Comparison of ENCODE assay signal across 8 mouse cellular contexts in genomic region chr17:24676187-24676586, GRCm38 (mm10). TPM values are rescaled to one million over a fixed set of nuclear protein-coding genes. Genes with fewer than 3 reads are reported as not detected.
DNase-seq lines count a peak whose midpoint lies in the region; ATAC-seq and TF ChIP-seq lines count a peak whose summit lies in the region.

No protein-coding gene starts in this region.

- H3K9me3 ChIP-seq in ES-Bruce4 (replicated peaks; ENCODE audit: control insufficient read depth, insufficient read depth, low read length, poor library complexity, severe bottlenecking), result no peaks in the 10 kb centered on the region
- no peaks in the 10 kb centered on the region for H3K9me3 ChIP-seq in forebrain, postnatal 0 days (ENCODE audit: low read length)

- ATAC-seq in forebrain, postnatal 0 days, result peak; percentile 60

- no peak overlapping the region for H3K4me2 ChIP-seq in forebrain, postnatal 0 days (ENCODE audit: low read depth)

- DNase-seq in kidney, adult 18-20 months, result peak; percentile 60
- no peak for DNase-seq in kidney, adult 11 months
- peak; percentile 72 for DNase-seq in c-Kit-positive CD71-positive TER-119-negative erythroid progenitor cells, embryonic 14.5 days (ENCODE audit: low read depth)
- peak; percentile 72 for DNase-seq in forebrain, postnatal 0 days
- peak; percentile 63 to 83 for DNase-seq in kidney, postnatal 36 days
- DNase-seq in mesoderm, embryonic 11.5 days (ENCODE audit: low read depth, low spot score), result peak; percentile 84
- peak; percentile 53 to 77 for DNase-seq in thymus, postnatal 10 days (ENCODE audit: low spot score in 2 of 2)

- H3K4me3 ChIP-seq in ES-Bruce4 (ENCODE audit: low read depth, low read length), result no peak overlapping the region
- no peak overlapping the region for H3K4me3 ChIP-seq in forebrain, postnatal 0 days (ENCODE audit: low read depth, low read length)

- H3K4me1 ChIP-seq in ES-Bruce4 (ENCODE audit: control insufficient read depth, insufficient read depth, low read length), result peaks cover 4% of the 10 kb centered on the region
- peaks cover under 1% of the 10 kb centered on the region; the same call in 1 of the 2 replicates for H3K4me1 ChIP-seq in forebrain, postnatal 0 days (ENCODE audit: insufficient read depth)

- TF ChIP-seq CTCF in ES-Bruce4 (IDR thresholded peaks at IDR 0.05; ENCODE audit: low read depth, low read length), result peak; percentile 64
- TF ChIP-seq CTCF in forebrain, postnatal 0 days (IDR thresholded peaks at IDR 0.05; ENCODE audit: low read depth), result peak; percentile 81

- H3K27me3 ChIP-seq in ES-Bruce4 (ENCODE audit: control insufficient read depth, insufficient read depth, low read length, poor library complexity, severe bottlenecking), result no peaks in the 10 kb centered on the region
- no peaks in the 10 kb centered on the region for H3K27me3 ChIP-seq in forebrain, postnatal 0 days (ENCODE audit: insufficient read depth, low read length)

- no peak for TF ChIP-seq POLR2A in ES-Bruce4 (IDR thresholded peaks at IDR 0.05; ENCODE audit: insufficient read depth, low read length)

- no peak for TF ChIP-seq EP300 in ES-Bruce4 (IDR thresholded peaks at IDR 0.05; ENCODE audit: insufficient read depth, low read depth, low read length)

- H3K9ac ChIP-seq in ES-Bruce4 (ENCODE audit: low read depth, poor library complexity, severe bottlenecking), result no peak overlapping the region
- no peak overlapping the region for H3K9ac ChIP-seq in forebrain, postnatal 0 days

- 49% methylated on average over 2 of the region's 2 CpGs for WGBS in forebrain, postnatal 0 days

- no peak overlapping the region for H3K27ac ChIP-seq in ES-Bruce4 (ENCODE audit: insufficient read depth, low read length)
- no peak overlapping the region for H3K27ac ChIP-seq in forebrain, postnatal 0 days (ENCODE audit: low read depth, low read length)

- H3K36me3 ChIP-seq in ES-Bruce4 (ENCODE audit: control insufficient read depth, insufficient read depth, low read length, poor library complexity, severe bottlenecking), result peaks cover 40% of the 10 kb centered on the region
- peaks cover 46% of the 10 kb centered on the region for H3K36me3 ChIP-seq in forebrain, postnatal 0 days (ENCODE audit: insufficient read depth)

RNA-seq across cellular contexts. Expression of gene Zfp598, which starts 6.7 kb away (rescaled TPM):
- 39.0 and 42.1 TPM in 2 replicates for polyA plus RNA-seq in ES-Bruce4 (2011; ENCODE audit: insufficient read depth, insufficient read length, low read depth, missing spikeins)
- 31.2 and 41.5 TPM in 2 replicates for total RNA-seq in forebrain, postnatal 0 days (2014; rRNA removed)
- 14.6 and 15.0 TPM in 2 replicates for polyA plus RNA-seq in forebrain, postnatal 0 days (2015; fragmentation: Nextera tagmentation; extraction: Ambion mirVana)

RNA-seq across cellular contexts. Expression of gene Syngr3, which starts 13.6 kb away (rescaled TPM):
- polyA plus RNA-seq in ES-Bruce4 (2011; ENCODE audit: insufficient read depth, insufficient read length, low read depth, missing spikeins), result 8.1 and 8.9 TPM in 2 replicates
- total RNA-seq in forebrain, postnatal 0 days (2014; rRNA removed), result 218 and 221 TPM in 2 replicates
- polyA plus RNA-seq in forebrain, postnatal 0 days (2015; fragmentation: Nextera tagmentation; extraction: Ambion mirVana), result 255 and 290 TPM in 2 replicates

RNA-seq across cellular contexts. Expression of gene Npw, which starts 17.9 kb away (rescaled TPM):
- 1.6 TPM in 1 of 2 replicates, not detected in the other for polyA plus RNA-seq in ES-Bruce4 (2011; ENCODE audit: insufficient read depth, insufficient read length, low read depth, missing spikeins)
- not detected in 2 replicates for total RNA-seq in forebrain, postnatal 0 days (2014; rRNA removed)
- polyA plus RNA-seq in forebrain, postnatal 0 days (2015; fragmentation: Nextera tagmentation; extraction: Ambion mirVana), result 0.64 and 0.96 TPM in 2 replicates

RNA-seq across cellular contexts. Expression of gene Gfer, which starts 19.8 kb away (rescaled TPM):
- 79.6 and 84.0 TPM in 2 replicates for polyA plus RNA-seq in ES-Bruce4 (2011; ENCODE audit: insufficient read depth, insufficient read length, low read depth, missing spikeins)
- 34.5 and 34.7 TPM in 2 replicates for total RNA-seq in forebrain, postnatal 0 days (2014; rRNA removed)
- polyA plus RNA-seq in forebrain, postnatal 0 days (2015; fragmentation: Nextera tagmentation; extraction: Ambion mirVana), result 35.4 and 38.0 TPM in 2 replicates

RNA-seq across cellular contexts. Expression of gene Noxo1, which starts 19.8 kb away (rescaled TPM):
- 1.2 and 2.3 TPM in 2 replicates for polyA plus RNA-seq in ES-Bruce4 (2011; ENCODE audit: insufficient read depth, insufficient read length, low read depth, missing spikeins)
- 3.8 and 4.5 TPM in 2 replicates for total RNA-seq in forebrain, postnatal 0 days (2014; rRNA removed)
- 1.4 and 2.5 TPM in 2 replicates for polyA plus RNA-seq in forebrain, postnatal 0 days (2015; fragmentation: Nextera tagmentation; extraction: Ambion mirVana)

Comparison
In these comparisons a context has a peak if more than half of its experiments do, and no peak if none do; other contexts are left out.
1. RNA of gene Syngr3, which starts 13.6 kb away (polyA plus RNA-seq): 255 to 290 TPM in forebrain, postnatal 0 days; 8.1 to 8.9 TPM in ES-Bruce4; every median in the first group is over 10 times any median in the second.